Mouse (Mus musculus) kidney, embryonic 14.5 days (tissue): Measurements from ENCODE around the gene Mapkapk2. TPM values are rescaled to one million over a fixed set of nuclear protein-coding genes. Genes with fewer than 3 reads are reported as not detected.

Experiments used
- ATAC-seq: fragments of 200-750 bp; cut with Nextera tagmentation; 2 replicates; pipeline ENCODE4 v1.8.0; 2017; ENCODE audit warnings: moderate number of reproducible peaks, mild to moderate bottlenecking, moderate TSS enrichment, moderate library complexity; ENCODE audit not compliant: low FRiP score, low TSS enrichment
- H3K27ac ChIP-seq: fragments of 300-500 bp; sonication (generic); 2 replicates; pipeline ENCODE4 v1.5.1; 2014; ENCODE audit warnings: low read depth, mild to moderate bottlenecking, low read length, moderate library complexity, mixed read lengths
- H3K27me3 ChIP-seq: fragments of 300-500 bp; sonication (generic); 2 replicates; pipeline ENCODE4 v1.6.1; 2014; ENCODE audit warnings: mild to moderate bottlenecking, low read length; ENCODE audit not compliant: control insufficient read depth, insufficient read depth
- H3K36me3 ChIP-seq: fragments of 300-500 bp; sonication (generic); 2 replicates; pipeline ENCODE4 v1.6.1; 2014; ENCODE audit warnings: low read length, mixed read lengths; ENCODE audit not compliant: control insufficient read depth, insufficient read depth
- H3K4me1 ChIP-seq: fragments of 300-500 bp; sonication (generic); 2 replicates; pipeline ENCODE4 v1.6.1; 2014; ENCODE audit warnings: low read length, mixed read lengths; ENCODE audit not compliant: control insufficient read depth, insufficient read depth
- H3K4me2 ChIP-seq: fragments of 300-500 bp; sonication (generic); replicated peaks from 2 replicates; pipeline ENCODE4 v1.6.1; 2014; ENCODE audit warnings: low read depth, mild to moderate bottlenecking, low read length
- H3K4me3 ChIP-seq: fragments of 300-500 bp; sonication (generic); 2 replicates; pipeline ENCODE4 v1.5.1; 2014; ENCODE audit warnings: mild to moderate bottlenecking, low read length
- H3K9ac ChIP-seq: fragments of 300-500 bp; sonication (generic); 2 replicates; pipeline ENCODE4 v1.6.1; 2014; ENCODE audit warnings: low read depth, mild to moderate bottlenecking, low read length, moderate library complexity
- H3K9me3 ChIP-seq: fragments of 300-500 bp; sonication (generic); 2 replicates; pipeline ENCODE4 v1.6.1; 2016; ENCODE audit warnings: low read length; ENCODE audit not compliant: control insufficient read depth
- whole genome bisulfite sequencing: fragments of 180-500 bp; shearing (Covaris S2); extraction: QIAGEN DNeasy Blood & Tissue Kit; methylation state at CpG from one replicate; pipeline ENCODE4 v1.1.7; 2014; 5-methylcytosine and 5-hydroxymethylcytosine counted together
- polyA plus RNA-seq: library from polyadenylated mRNA; unstranded; fragments of >200 nt; fragmentation: Nextera tagmentation; extraction: Ambion mirVana; gene quantifications from 2 replicates; pipeline ENCODE4 v1.2.1, GENCODE M21; 2014

Mapkapk2 gene
- polyA plus RNA-seq, 1 experiment from 2014 or later = 62.8 TPM

DNA sequence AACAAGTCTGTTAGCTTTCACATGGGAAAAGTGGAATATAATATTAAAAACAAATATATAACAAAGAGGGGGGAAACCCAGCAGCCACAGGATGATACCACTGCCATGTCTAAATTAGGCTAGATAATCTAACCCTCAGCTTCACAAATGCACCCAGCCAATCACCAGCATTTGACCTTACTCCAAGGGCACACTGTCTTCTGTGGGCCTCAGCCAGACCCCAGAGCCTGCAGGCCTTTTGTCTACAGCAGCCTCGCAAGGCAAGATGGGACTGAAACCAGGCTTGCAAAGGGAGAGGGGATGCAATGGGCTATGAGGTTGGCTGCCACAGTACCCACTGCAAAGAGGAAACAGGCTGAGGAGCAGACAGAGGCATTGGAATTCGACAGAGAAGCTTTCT lies 55.4 kb downstream of the Mapkapk2 start:
- H3K36me3 ChIP-seq = no peaks in the 10 kb centered on the region
- no peak overlapping the region for H3K27ac ChIP-seq
- H3K27me3 ChIP-seq = no peaks in the 10 kb centered on the region
- no peaks in the 10 kb centered on the region for H3K4me1 ChIP-seq
- 0 out of 2 replicates have a peak, but pooled peaks cover 6% of the 10 kb centered on the region for H3K9me3 ChIP-seq
- H3K4me2 ChIP-seq = no peak overlapping the region
- H3K4me3 ChIP-seq = no peak overlapping the region
- WGBS = 66% methylated on average over 2 of the region's 2 CpGs
- no peak for ATAC-seq
- H3K9ac ChIP-seq = no peak overlapping the region

- ATAC-seq = no peak
- no peaks in the 10 kb centered on the region for H3K4me1 ChIP-seq
- H3K4me2 ChIP-seq = no peak overlapping the region
- WGBS = 88% methylated on average over 5 of the region's 5 CpGs
- H3K27ac ChIP-seq = no peak overlapping the region
- H3K27me3 ChIP-seq = no peaks in the 10 kb centered on the region
- H3K9me3 ChIP-seq = 0 out of 2 replicates have a peak, but pooled peaks cover 7% of the 10 kb centered on the region
- H3K36me3 ChIP-seq = no peaks in the 10 kb centered on the region
- no peak overlapping the region for H3K4me3 ChIP-seq
- no peak overlapping the region for H3K9ac ChIP-seq
Observed at GRCm38 (mm10) chr1:131039479-131039878, 58.1 kb downstream of the Mapkapk2 start.

- ATAC-seq = no peak
- 90% methylated on average over 10 of the region's 10 CpGs for WGBS
- Histone ChIP-seq H3K4me1 (no peaks in the 10 kb centered on the region), H3K9ac (no peak overlapping the region), H3K4me3 (no peak overlapping the region), H3K4me2 (no peak overlapping the region), H3K9me3 (0 out of 2 replicates have a peak, but pooled peaks cover 7% of the 10 kb centered on the region), H3K27me3 (no peaks in the 10 kb centered on the region), H3K36me3 (no peaks in the 10 kb centered on the region), H3K27ac (no peak overlapping the region)
Observed at GRCm38 (mm10) chr1:131038415-131039017, 59.1 kb downstream of the Mapkapk2 start.

DNA sequence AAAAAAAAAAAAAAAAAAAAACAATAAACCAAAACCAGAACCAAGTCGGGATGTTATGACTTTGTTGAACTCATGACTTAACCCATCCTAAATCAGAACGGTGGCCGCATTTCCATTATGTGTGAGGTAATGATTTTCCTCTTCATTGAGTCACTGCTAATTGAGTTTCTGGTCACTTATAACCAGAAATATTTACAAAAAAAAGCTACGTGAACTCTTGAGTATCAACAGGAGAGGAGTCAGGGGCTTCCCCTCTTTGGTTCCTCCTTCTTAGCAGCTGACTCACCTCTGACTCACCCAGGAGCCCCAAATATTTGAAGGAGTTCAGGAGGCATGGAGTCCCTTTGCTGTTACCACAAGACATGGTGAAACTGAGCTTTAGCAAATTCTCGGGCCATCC lies 59.6 kb downstream of the Mapkapk2 start:
- no peaks in the 10 kb centered on the region for H3K36me3 ChIP-seq
- no peaks in the 10 kb centered on the region for H3K4me1 ChIP-seq
- no peak overlapping the region for H3K9ac ChIP-seq
- no peak for ATAC-seq
- H3K9me3 ChIP-seq = 0 out of 2 replicates have a peak, but pooled peaks cover 7% of the 10 kb centered on the region
- no peak overlapping the region for H3K27ac ChIP-seq
- whole genome bisulfite sequencing = 93% methylated on average over 5 of the region's 5 CpGs
- no peaks in the 10 kb centered on the region for H3K27me3 ChIP-seq
- H3K4me3 ChIP-seq = no peak overlapping the region
- no peak overlapping the region for H3K4me2 ChIP-seq

GRCm38 (mm10) chr1:131031267-131031666 lies 66.4 kb downstream of the Mapkapk2 start:
- ATAC-seq = no peak
- Histone ChIP-seq H3K9ac (no peak overlapping the region), H3K27ac (no peak overlapping the region), H3K9me3 (no peaks in the 10 kb centered on the region), H3K36me3 (no peaks in the 10 kb centered on the region), H3K27me3 (no peaks in the 10 kb centered on the region), H3K4me3 (no peak overlapping the region), H3K4me1 (no peaks in the 10 kb centered on the region), H3K4me2 (no peak overlapping the region)
- 12% methylated on average over 3 of the region's 3 CpGs for WGBS

DNA sequence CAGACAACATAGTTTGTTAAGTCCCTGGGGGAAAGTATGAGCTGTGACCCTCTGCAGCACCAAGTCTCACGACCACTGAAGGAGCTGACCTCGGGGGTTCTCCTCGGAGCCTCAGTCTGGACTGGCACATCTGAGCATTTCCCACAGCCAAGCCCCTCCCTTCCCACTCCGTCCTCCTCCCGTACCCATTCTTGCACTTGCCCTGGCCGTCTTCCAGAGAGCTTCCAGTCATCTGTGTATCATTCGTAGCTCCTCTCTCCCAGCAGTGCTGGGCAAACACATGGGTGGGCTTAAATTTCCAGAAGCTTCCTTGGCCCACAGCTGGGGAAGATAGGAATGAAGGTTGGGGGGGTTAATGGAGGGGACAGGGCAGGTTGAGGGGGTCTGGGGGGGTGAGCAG lies 67.4 kb downstream of the Mapkapk2 start:
- no peaks in the 10 kb centered on the region for H3K9me3 ChIP-seq
- H3K4me3 ChIP-seq = no peak overlapping the region
- no peaks in the 10 kb centered on the region for H3K36me3 ChIP-seq
- H3K9ac ChIP-seq = no peak overlapping the region
- ATAC-seq = no peak; the same call in 1 of the 2 replicates
- no peak overlapping the region for H3K27ac ChIP-seq
- 41% methylated on average over 7 of the region's 7 CpGs for WGBS
- no peak overlapping the region for H3K4me2 ChIP-seq
- no peaks in the 10 kb centered on the region for H3K4me1 ChIP-seq
- H3K27me3 ChIP-seq = no peaks in the 10 kb centered on the region

DNA sequence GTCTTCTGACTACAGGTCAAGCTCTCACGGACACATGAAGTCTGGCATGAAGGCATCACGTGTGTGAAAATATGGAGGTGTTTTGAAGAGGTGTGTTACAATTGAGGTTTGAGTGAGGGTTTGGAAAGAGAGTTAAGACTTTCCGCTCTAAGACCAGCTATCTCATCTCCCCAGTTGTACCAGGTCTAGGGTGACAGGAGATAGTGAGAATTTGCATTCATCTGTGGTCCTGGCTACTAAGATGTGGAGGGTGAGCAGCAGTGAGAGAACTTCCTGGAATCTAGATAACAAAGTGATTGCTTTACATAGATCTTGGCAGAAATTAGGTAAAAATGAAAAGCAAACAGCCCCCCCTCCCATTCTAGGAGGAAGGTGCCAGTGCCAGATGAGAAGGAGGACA lies 68.4 kb downstream of the Mapkapk2 start:
- no peaks in the 10 kb centered on the region for H3K27me3 ChIP-seq
- no peaks in the 10 kb centered on the region for H3K9me3 ChIP-seq
- WGBS = 94% methylated on average over 3 of the region's 3 CpGs
- H3K9ac ChIP-seq = no peak overlapping the region
- H3K4me1 ChIP-seq = no peaks in the 10 kb centered on the region
- no peak overlapping the region for H3K4me3 ChIP-seq
- no peak overlapping the region for H3K4me2 ChIP-seq
- no peaks in the 10 kb centered on the region for H3K36me3 ChIP-seq
- ATAC-seq = no peak
- no peak overlapping the region for H3K27ac ChIP-seq

- Histone ChIP-seq H3K4me1 (0 out of 2 replicates have a peak, but pooled peaks cover 9% of the 10 kb centered on the region), H3K36me3 (no peaks in the 10 kb centered on the region), H3K4me2 (no peak overlapping the region), H3K27me3 (no peaks in the 10 kb centered on the region), H3K9ac (no peak overlapping the region), H3K27ac (no peak overlapping the region), H3K9me3 (no peaks in the 10 kb centered on the region), H3K4me3 (no peak overlapping the region)
- 73% methylated on average over 4 of the region's 4 CpGs for WGBS
- no peak for ATAC-seq
Observed at GRCm38 (mm10) chr1:131025843-131026190, 71.8 kb downstream of the Mapkapk2 start.

- 0 out of 2 replicates have a peak, but pooled peaks cover 10% of the 10 kb centered on the region for H3K4me1 ChIP-seq
- H3K4me3 ChIP-seq = no peak overlapping the region
- H3K9ac ChIP-seq = no peak overlapping the region
- ATAC-seq = no peak
- H3K36me3 ChIP-seq = no peaks in the 10 kb centered on the region
- no peaks in the 10 kb centered on the region for H3K9me3 ChIP-seq
- H3K27ac ChIP-seq = no peak overlapping the region
- H3K27me3 ChIP-seq = no peaks in the 10 kb centered on the region
- H3K4me2 ChIP-seq = no peak overlapping the region
- WGBS = 85% methylated on average over 8 of the region's 8 CpGs
Observed at GRCm38 (mm10) chr1:131024900-131025842, 72.5 kb downstream of the Mapkapk2 start.
